Mouse (Mus musculus) kidney, adult 9 months (tissue): ENCODE measurements around the gene Tex26.
A peak's percentile ranks its signal among the peaks of the same experiment; 100 is the strongest.

Source experiments
- DNase-seq: peaks from one replicate; pipeline ENCODE4 v3.0.0; 2022

The Tex26 gene

DNA sequence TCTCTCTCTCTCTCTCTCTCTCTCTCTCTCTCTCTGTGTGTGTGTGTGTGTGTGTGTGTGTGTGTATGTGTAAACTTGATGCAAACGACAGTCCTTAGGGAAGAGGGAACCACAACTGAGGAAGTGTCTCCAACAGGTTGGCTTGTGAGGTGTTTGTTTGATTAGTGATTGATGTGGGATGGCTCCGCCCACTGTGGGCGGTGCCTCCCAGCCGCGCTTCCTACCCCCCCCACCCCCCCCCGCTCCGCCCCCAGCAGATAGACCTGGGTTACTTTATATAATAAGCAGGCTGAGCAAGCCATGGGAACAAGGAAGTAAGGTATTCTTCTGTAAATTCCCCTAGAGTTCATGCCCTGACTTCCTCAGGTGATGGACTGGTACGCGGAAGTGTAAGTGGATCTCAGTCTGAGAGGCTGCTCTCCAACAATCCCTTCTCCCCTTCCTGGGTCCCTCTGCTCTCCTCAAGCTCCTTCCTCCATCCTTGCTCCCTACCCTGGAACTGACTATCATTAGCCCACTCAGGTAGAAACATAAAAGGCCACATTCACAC, 5.2 kb upstream of the Tex26 start:
- DNase-seq: no peak

- no peak for DNase-seq
Observed at GRCm38 (mm10) chr5:149436541-149436940, 2.9 kb upstream of the Tex26 start.

- no peak for DNase-seq
Observed at GRCm38 (mm10) chr5:149437150-149437549, 2.3 kb upstream of the Tex26 start.

DNA sequence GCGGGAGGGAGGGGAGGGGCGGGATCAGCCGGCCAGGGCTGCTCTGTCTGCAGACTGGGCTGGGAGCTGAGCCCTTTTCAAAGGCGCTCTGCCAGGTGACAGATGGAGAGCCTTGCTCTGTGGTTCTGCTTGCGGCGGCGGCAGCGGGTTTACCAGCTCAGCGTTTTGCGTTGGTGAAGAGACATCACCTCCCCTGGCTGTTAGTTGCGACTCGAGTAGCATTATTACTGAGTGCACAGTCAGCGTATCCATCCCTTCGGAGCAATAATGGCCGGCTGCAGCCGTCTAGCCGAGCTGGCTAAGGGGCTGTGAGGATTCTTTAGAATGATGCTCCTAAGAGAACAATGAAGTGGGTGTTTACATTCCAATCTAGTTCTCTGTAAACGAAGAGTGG, 717 bp downstream of the Tex26 start:
- no peak for DNase-seq

DNA sequence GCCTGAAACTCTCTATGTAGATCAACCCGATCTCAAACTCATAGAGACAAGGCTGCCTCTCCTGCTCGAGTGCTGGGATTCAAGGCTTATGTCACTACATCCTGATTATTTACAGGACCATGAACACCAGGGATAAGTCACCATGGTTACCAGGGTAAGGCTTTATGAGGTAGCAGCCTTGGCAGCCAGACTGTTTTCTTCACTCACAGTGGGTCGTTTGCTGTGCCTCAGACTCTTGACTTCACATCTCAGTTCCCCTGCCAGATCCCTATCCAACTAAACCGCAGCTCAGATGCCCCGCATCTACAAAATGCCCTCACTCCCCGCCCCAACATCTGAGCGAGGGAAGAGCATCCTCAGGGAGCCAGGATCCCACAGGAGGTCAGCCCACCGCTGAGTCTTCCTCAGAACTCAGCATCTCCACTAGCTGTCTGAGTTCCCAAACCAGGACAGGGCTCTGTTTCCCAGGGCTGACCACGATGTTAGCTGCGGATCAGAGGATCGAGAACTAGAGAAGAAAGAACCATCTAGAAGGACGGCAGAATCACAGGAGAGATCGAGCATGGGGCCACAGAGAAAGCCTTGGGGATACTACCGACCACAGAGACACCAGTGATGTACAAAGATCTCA, 2.3 kb downstream of the Tex26 start:
- DNase-seq: no peak

GRCm38 (mm10) chr5:149442277-149442660, 2.8 kb downstream of the Tex26 start:
- DNase-seq: no peak

GRCm38 (mm10) chr5:149444451-149444850, 5.0 kb downstream of the Tex26 start:
- DNase-seq: no peak

- DNase-seq: no peak
Observed at GRCm38 (mm10) chr5:149446495-149446894, 7.0 kb downstream of the Tex26 start.

- DNase-seq: no peak
Observed at GRCm38 (mm10) chr5:149447733-149448132, 8.3 kb downstream of the Tex26 start.

DNA sequence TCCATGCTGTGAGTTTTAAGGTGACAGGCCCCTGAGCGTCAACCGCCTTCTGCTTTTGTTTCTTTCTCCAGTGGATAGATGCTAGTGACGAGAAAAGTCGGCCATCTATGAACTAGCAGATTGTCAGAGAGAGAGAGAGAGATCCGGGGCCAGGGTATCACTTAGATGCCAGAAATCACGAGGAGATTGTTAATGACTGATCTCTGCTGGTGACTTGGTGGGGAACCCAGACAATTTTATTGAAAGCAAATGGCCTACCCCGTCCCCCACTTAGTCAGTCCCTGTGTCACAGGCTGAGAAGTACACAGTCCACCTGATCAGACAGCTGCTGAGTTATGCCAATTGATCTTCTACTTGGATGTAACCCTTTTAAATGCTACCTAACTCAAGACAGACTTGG, 9.9 kb downstream of the Tex26 start:
- DNase-seq: no peak

DNA sequence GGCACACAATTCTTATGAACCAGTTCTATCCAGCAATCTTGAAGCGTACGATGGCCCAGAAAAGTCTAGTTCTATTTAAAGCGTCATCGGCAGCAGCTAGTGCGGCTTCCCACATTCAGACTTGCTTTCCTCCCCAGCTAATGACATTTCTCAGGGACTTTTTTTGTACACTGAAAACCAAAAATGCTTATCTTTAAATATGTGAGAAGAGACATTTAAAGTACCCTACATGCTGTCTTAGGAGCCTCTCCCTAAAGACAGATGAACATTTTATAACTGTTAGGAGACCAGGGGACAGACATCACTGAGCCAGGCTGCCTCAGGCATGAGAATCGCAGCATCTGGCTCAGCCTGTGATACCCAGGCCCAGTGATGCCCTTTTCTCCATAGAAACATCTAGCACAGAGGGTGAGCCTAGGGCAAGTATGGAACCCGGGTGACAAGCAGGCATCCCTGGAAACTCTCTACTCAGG, 11.8 kb downstream of the Tex26 start:
- no peak for DNase-seq

DNA sequence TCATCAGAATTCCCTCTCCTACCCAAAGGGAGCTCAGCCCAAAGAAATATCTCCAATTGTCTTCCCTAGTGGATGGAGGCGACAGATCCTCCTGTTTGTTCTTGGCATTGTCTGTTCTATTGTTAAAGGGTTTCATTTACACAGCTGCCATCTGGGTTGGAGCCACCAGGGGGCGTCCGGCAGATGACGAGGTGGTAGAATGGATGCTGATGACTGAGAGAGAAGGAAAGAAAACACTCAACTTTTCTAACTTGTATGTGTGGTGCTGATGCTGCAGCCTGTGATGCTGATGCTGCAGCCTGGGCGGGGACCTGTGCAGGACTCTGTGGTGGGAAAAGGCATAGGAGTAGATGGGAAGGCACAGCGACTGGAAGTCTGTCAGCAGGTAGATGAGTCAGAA, 14.8 kb downstream of the Tex26 start:
- peak; percentile 67 for DNase-seq

DNA sequence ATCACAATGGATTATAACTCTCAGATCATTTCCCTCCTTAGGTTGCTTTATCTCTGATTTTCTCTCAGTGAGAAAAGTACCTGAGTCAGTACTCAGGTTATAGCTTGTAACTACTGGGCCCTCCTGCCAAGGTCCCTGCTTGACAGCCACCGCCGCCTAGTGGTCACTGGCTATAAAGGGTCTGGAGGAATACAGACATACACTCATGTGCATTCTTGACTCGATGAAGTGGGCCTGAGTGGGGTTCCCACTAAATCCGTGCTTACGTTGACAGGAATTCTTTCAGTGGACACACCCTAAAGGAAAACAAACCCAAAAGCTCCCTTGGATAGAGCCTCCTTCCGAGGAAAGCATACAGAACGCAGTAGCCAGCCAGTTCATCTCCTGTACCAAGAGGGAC, 17.1 kb downstream of the Tex26 start:
- DNase-seq: no peak

- DNase-seq: no peak
Observed at GRCm38 (mm10) chr5:149462071-149462470, 22.6 kb downstream of the Tex26 start.

- no peak for DNase-seq
Observed at GRCm38 (mm10) chr5:149465305-149465704, 25.8 kb downstream of the Tex26 start.

DNA sequence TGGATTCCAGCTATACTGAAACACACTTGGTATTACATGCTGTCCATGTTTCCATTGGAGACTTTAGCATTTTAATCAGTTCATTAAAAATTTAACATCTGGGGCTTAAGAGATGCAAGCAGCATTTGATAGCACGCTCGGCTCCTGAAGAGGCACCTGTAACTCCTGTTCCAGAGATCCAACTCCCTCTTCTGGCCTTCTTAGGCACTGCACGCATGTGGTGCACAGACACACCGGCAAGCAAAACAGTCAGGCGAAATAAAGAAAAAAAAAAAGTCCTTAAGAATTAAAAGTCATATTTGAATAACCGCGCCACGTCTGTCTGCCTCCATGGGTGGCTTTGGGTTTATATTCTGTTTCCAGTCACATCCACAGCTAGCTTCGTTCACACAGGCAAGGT, 34.7 kb downstream of the Tex26 start:
- no peak for DNase-seq

DNA sequence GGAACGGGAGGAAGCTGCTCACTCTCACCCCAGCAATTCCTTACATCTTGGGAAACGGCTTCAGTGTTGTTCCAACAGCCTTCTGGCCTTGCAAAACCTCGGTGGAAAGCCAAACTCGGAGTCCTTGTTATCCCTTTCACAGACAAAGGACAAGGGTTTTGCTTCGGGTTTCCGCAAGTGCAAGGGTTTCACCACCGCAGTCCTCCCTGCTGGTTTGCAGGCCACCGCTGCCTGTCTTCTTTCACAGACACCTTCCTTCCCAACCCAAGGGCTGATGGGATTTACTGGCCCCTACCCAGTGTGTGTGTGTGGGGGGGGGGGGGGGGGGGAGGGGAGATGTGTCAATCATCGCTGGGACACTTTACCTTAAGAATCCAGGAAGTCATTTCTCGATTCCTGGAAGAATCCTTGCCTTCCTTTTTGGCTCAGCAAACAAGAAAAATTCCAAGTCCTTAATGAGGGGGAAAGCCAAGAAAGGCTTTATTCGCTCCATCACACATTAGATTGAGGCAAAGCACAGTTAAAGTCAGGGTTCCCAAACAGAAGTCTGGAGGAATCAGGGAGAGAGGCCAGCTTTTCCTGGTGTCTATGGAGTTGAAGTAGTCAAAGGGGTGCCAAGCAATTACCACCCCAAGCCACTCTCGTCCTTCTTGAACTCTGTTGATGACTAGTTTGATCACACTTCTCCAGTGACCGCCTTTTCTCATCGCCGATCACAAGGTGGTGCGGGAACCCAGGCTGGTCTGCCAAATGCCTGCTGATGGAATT, 35.4 kb downstream of the Tex26 start:
- DNase-seq: no peak

- no peak for DNase-seq
Observed at GRCm38 (mm10) chr5:149481920-149482319, 42.5 kb downstream of the Tex26 start.

GRCm38 (mm10) chr5:149483321-149484052, 44.0 kb downstream of the Tex26 start:
- peak; percentile 5 for DNase-seq

DNA sequence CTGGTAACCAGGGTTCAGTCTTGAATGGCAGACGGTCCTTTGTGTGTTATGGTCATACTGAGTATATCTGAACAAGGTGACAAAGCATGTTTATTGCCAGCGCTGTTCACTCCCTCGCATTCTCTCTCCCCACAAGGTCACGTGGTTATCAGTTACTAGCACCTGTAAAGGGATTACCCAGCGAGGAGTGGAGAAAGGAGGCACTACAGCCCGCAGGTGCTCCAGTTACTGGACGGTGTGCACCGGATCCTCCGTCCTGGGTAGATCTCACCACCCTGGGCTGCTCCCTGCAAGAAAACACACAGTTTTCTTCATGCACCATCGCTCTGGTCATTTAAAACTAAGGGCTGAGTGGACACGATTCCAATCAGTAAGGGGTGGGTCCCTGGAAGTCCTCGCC, 44.8 kb downstream of the Tex26 start:
- DNase-seq: no peak

- no peak for DNase-seq
Observed at GRCm38 (mm10) chr5:149485447-149485846, 46.0 kb downstream of the Tex26 start.

GRCm38 (mm10) chr5:149488360-149489021, 49.0 kb downstream of the Tex26 start:
- no peak for DNase-seq

DNA sequence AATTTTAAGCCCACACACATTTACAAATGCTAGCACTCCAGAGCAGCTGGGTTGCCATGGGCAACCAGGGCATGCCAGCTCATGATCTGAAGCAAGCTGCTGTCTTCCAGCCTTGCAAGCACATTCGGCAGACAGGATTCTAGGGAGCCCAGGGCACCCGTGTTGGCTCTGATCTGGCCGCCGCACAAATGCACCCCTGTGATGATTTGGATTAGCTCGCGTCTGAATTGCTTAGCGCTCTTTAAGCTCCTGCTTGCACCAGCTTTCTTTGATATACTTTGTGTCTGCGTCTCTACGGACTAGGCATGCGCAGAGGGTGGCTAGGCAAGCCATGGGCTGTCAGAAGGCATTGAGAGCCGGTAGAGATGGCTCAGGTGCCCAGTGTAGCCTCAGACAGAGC, 49.7 kb downstream of the Tex26 start:
- DNase-seq: no peak
